Mouse (Mus musculus): Measurements from ENCODE around the gene Btnl2.

The Btnl2 gene

GRCm38 (mm10) chr17:34349429-34349828 lies 5.2 kb upstream of the Btnl2 start:
- peak; percentile 55 for DNase-seq

DNA sequence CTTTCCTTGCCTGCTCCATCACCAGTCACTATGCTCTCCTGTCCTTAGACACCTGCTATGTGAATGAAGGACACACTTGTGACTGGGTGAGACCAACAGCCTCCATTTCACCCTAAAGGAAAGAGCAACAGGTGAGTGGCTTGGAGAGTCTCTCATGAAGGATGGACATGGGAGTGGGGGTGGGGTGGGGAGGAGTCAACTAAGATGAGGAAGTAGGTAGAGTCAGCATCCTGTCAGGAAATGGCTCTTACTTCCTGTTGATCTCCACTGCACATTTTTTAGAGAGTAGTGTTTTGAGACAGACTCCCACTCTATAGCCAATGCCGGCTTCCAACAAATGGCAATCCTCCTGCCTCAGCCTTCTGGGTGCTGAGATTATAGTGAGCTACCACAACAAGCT lies 318 bp downstream of the Btnl2 start:
- no peak for DNase-seq

GRCm38 (mm10) chr17:34362954-34363546 lies 8.4 kb downstream of the Btnl2 start:
- DNase-seq = no peak

DNA sequence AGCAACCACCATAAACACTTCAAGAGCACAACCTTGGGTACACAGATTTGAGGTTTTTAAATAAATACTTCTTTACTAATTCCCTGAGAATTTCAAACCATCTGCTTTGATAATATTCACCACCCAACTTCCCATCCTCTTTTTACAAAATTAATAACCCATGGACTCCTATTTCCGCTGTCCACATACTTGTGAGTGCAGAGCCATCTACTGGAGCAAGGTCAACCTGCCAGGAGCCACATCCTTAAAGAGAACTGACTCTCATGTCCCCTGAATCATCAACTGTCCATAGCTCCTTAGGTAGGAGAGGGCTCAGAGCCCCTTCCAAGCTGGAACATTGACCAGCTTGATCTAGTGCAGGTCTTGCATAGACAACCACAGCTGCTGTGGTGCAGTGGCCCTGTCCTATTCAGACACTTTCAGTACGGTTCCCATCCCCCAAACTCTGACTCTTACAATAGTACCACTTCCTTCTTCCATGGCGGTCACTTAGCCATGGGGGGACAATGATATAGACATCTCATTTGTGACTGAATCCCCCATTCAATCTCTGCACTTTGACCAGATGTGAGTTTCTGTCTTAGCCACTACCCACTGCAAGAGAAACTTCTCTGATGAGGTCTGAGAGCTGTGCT lies 9.2 kb downstream of the Btnl2 start:
- DNase-seq = no peak

DNA sequence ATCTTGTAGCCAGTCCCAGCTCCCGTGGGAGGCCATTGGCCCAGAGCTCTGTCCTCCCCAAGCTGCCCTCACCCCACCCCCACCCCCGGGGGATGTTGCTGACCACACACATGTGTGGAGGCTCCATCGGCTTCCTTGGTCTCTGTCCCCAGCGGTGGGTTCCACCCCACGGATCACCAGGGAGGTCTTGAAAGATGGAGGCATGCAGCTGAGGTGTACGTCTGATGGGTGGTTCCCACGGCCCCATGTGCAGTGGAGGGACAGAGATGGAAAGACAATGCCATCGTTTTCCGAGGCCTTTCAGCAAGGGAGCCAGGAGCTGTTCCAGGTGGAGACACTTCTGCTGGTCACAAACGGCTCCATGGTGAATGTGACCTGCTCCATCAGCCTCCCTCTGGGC lies 10.4 kb downstream of the Btnl2 start:
- DNase-seq = no peak

DNA sequence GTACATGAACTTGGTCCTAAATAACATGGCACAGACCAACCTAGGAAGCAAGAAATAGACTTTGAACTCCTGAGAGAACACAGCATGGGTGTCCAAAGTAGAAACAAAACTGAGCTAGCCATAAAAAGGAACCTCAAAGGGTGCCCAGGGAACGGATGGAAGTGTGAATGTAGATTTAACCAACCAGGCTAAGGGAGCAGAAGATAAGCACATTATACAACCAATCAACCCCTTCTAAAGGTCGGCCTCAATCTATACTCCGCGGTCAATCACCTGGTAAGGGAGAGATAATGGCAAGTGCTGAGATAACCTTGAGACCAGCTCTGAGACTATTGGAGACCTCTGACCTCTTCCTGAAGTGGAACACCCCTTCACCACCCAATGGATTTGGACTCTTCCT lies 15.9 kb downstream of the Btnl2 start:
- DNase-seq = no peak

DNA sequence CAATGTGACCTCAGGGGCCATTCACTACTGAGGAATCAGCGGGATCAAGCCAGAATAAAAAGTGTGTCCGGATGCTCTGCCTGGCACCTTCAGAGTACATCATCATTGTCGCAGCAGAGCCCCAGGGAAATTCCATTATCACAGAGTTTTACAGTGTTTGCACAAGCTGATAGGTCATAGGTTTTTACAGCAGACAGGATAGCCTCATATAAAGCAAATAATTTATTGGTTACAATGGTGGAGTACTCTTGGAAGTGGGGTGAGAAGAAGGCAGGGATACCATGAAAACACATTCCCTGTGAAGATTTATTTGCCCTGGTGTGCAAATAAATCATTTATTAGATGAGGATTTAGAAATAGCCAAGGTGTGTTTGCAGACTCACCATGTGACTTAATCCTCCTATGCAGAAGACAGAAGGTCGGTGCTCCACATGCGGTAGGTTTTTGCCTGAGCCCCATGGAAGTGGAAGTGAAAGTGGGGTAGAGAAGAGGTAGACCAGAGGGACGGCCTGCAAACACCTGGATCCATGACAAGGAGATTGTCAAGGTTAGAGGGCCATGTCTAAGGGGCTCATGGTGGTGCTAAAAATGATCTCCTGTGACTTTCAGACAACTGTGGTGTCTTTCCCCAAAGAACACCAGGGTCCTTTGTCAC lies 18.6 kb downstream of the Btnl2 start:
- no peak for DNase-seq

- no peak for DNase-seq
Observed at GRCm38 (mm10) chr17:34376847-34377246, 22.2 kb downstream of the Btnl2 start, which contains the start of gene Btnl1. Gene Btnl1, plus strand, starts transcription at chr17:34377132.

DNA sequence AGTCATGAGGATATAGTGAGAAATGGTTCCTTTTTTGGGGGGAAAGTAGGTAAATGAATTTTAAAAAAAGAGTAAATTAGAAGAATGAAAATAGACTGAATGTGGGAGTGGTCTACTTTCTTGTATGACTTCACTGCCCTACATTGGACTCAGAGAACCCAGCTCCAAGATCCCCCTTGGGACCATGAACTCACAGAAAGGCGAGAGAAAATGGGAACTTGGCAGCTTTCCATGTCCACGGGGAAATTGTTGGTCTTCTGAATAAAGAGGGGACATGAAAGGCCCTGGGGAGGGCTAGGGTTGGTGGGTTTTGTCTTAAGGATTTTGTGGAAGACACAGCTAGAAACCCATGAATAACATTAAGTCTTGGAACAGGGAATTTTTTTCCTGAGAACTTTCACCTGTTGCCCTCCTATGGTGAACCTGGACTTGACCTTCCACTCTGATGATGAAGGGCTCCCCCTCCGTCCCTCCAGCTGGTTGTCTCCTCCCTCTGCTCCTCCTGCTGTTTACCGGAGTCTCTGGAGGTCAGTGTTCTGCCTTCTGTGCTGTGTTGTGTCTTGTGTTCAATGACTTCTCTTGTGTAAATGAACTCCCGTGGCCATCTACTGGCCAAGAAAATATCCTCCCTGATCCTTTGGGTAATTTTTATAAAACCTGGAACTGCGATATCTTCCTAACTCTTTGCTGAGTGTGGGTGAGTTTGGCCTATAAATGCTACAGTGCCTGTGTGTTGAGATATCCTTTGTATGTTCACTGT lies 23.0 kb downstream of the Btnl2 start:
- no peak for DNase-seq

DNA sequence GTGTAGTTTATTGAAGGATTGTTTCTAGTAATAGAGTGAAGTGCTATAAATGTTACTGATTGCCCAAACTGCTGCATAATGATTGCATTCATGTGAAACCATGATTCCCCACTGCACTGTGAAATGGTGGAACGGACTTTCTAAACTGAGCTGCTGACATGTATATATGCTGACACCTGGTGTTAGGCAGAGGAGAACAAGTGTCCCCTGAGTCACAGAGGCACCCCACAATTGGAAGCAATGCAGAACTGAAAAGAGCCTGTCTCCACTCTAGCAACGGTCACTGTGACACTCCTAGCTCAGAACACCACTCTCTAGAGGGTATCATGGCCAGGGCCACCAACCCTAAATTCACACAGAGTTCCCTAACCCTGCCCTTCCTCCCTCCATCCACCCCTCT lies 24.1 kb downstream of the Btnl2 start:
- DNase-seq = no peak

DNA sequence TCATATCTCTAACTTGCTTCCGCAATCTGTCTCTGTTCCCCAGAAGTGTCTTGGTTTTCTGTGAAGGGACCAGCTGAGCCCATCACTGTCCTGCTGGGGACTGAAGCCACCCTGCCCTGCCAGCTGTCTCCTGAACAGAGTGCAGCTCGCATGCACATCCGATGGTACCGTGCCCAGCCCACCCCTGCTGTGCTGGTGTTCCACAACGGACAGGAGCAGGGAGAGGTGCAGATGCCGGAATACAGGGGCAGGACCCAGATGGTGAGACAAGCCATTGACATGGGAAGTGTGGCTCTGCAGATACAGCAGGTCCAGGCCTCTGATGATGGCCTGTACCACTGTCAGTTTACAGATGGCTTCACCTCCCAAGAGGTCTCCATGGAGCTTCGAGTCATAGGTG lies 24.8 kb downstream of the Btnl2 start:
- DNase-seq = no peak

- DNase-seq = no peak
Observed at GRCm38 (mm10) chr17:34381876-34382275, 27.3 kb downstream of the Btnl2 start.

- no peak for DNase-seq
Observed at GRCm38 (mm10) chr17:34383212-34383611, 28.6 kb downstream of the Btnl2 start.

GRCm38 (mm10) chr17:34384699-34385098 lies 30.1 kb downstream of the Btnl2 start:
- DNase-seq = no peak

DNA sequence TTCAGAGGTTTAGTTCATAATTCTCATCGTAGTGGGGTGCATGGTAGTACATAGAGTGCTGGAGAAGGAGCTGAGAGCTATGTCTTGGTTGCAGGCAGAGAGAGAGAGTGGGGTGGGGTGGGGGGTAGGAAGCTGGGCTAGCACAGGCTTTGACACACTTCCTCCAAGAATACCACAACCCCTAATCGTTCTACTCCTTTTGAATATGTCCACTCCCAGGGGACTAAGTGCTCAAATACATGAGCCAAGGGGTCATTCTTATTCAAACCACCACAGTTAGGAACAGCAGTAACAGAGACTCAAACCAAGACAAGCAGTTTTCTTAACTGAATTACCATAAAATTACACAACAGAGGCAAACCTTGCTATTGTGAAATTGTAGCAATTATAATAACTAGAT lies 32.0 kb downstream of the Btnl2 start:
- DNase-seq = no peak

GRCm38 (mm10) chr17:34388513-34388912 lies 33.9 kb downstream of the Btnl2 start:
- no peak for DNase-seq

DNA sequence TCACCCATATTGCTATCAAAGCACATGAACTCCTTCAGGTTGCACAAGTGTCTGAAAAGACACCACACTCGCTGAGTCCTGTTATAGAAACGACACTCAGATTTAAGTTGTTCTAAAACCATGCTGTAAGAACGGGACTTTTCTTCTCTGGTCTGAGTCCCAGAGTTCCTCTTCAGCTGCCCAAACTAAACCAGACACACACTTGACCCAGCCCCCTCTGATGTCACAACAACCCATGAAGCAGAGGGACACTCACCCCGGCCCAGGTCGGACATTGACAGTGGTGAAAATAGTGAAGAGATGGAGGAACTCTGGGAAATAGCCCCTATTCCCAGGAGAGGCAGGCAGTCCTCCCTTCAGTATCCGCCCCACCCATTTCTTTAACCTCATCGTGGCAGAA lies 36.9 kb downstream of the Btnl2 start:
- DNase-seq = no peak

DNA sequence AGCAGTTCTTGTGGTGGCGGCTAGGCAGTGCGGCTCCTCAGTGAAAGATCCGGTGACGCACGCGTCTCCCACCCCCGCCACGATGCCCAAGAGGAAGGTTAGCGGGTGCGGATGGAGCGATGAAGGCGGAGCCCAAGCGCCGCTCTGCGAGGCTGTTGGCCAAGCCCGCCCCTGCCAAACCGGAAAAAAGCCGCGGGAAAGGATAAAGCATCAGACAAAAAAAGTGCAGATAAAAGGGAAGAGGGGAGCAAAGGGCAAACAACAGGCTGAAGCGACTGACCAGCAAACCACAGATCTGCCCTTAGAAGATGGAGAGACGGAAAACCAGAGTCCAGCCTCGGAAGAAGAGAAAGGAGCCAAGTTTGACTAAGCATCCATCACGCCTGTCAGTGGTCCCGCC lies 37.7 kb downstream of the Btnl2 start:
- DNase-seq = no peak

- no peak for DNase-seq
Observed at GRCm38 (mm10) chr17:34397357-34397756, 42.7 kb downstream of the Btnl2 start.

DNA sequence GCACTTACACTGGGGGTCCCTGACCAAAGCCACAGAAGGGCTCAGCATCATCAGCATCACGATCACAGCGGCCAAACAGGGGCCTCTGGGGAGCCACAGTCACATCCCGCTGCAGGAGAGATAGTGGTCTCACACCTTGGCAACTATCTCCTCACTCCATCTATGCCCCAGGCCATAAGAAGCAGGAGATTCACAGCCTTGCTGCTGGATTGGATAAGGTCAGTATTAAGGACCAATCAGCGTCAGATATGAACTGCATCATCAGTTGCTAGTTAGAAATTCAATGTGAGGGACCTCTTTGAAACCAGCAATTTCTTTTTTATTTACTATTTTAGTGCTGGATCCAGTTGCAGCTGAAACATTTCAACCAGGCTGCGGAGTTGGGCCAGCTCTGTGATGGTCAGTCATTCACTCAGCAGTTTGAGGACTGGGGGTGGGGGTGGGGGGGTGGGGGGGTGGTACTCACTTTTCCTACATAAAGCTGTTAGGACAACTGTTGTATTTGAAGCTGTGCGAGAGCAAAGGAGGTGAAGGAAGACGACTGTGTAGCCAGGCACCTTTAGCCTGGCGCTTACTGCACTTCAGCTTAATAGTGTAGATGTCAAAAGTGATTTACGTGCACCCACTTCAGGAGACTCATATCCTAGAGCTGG lies 43.6 kb downstream of the Btnl2 start:
- DNase-seq = peak; percentile 31

DNA sequence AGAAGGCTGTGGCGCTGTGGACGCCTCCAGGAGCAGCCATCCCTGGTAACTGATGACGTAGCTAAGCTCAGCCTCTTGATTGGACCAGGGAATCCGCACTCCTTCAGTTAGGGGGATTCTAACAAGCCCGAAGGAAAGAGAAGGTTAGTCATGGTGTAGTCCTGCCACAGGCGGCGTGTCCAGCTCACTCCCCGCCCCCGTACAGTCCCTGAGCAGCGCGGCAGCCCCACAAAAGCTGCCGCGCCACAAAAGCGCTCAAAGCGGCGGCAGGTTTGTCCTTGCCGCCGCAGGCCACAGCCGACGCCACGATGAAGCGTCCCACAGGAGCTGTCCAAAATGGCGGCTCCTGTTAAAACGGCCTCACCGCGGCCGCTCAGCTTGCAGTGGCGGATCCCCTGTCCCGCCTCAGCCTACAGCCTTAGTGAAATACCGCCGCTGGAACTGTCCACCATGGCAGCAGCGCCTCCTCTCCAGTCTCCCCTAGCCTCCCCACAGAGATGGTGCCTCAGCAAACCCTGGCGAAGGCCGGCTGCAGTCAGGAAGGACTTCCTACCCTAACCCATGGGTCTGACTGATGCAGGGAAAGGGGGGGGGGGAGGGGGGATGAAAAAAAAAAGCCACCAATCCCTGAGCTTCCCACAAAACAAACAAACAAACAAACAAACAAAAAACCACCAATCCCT lies 44.2 kb downstream of the Btnl2 start, which contains the start of gene BC051142:
BC051142 (plus strand) TSS at position 110 of the 683 bp plus-strand sequence.
- peak; percentile 86 for DNase-seq

GRCm38 (mm10) chr17:34399394-34399715 lies 44.7 kb downstream of the Btnl2 start:
- no peak for DNase-seq

GRCm38 (mm10) chr17:34411117-34411516 lies 56.5 kb downstream of the Btnl2 start:
- DNase-seq = peak; percentile 62
